Mouse (Mus musculus) neural tube, embryonic 12.5 days (tissue): Measurements from ENCODE around the gene Tmcc1. TPM values are rescaled to one million over a fixed set of nuclear protein-coding genes. Genes with fewer than 3 reads are reported as not detected.
"Not testable (repeated sequence)": the region's sequence is repeated elsewhere in the genome, so short reads cannot be mapped to it uniquely, and the experiment has no call there.

Source experiments
- ATAC-seq: fragments of 200-750 bp; cut with Nextera tagmentation; 2 replicates; pipeline ENCODE4 v1.8.0; 2017; ENCODE audit warnings: low read depth, mild to moderate bottlenecking, moderate TSS enrichment, moderate library complexity; ENCODE audit not compliant: low FRiP score
- H3K27ac ChIP-seq: fragments of 300-500 bp; sonication (generic); 2 replicates; pipeline ENCODE4 v1.5.1; 2016
- H3K27me3 ChIP-seq: fragments of 300-500 bp; sonication (generic); replicated peaks from 2 replicates; pipeline ENCODE4 v1.6.1; 2016; ENCODE audit warnings: mild to moderate bottlenecking
- H3K36me3 ChIP-seq: fragments of 300-500 bp; sonication (generic); 2 replicates; pipeline ENCODE4 v1.6.1; 2016; ENCODE audit warnings: mild to moderate bottlenecking
- H3K4me1 ChIP-seq: fragments of 300-500 bp; sonication (generic); 2 replicates; pipeline ENCODE4 v1.6.1; 2016
- H3K4me2 ChIP-seq: fragments of 300-500 bp; sonication (generic); replicated peaks from 2 replicates; pipeline ENCODE4 v1.6.1; 2016; ENCODE audit warnings: mild to moderate bottlenecking
- H3K4me3 ChIP-seq: fragments of 300-500 bp; sonication (generic); 2 replicates; pipeline ENCODE4 v1.5.1; 2016
- H3K9ac ChIP-seq: fragments of 300-500 bp; sonication (generic); 2 replicates; pipeline ENCODE4 v1.6.1; 2016; ENCODE audit warnings: mild to moderate bottlenecking
- H3K9me3 ChIP-seq: fragments of 300-500 bp; sonication (generic); 2 replicates; pipeline ENCODE4 v1.6.1; 2016; ENCODE audit warnings: mild to moderate bottlenecking
- WGBS: fragments of 180-500 bp; shearing (Covaris S2); methylation state at CpG from one replicate; pipeline ENCODE4 v1.1.7; 2016; 5-methylcytosine and 5-hydroxymethylcytosine counted together
- polyA plus RNA-seq: library from polyadenylated mRNA; unstranded; fragments of >200 nt; fragmentation: Nextera tagmentation; extraction: Ambion mirVana; gene quantifications from 2 replicates; pipeline ENCODE4 v1.2.1, GENCODE M21; 2016

Tmcc1 gene
- polyA plus RNA-seq, 1 experiment from 2014 or later = 27.1 TPM

- WGBS = 94% methylated on average over 3 of the region's 3 CpGs
- no peaks in the 10 kb centered on the region for H3K36me3 ChIP-seq
- H3K27me3 ChIP-seq = no peaks in the 10 kb centered on the region
- H3K4me2 ChIP-seq = no peak overlapping the region
- H3K4me1 ChIP-seq = peaks cover 11% of the 10 kb centered on the region
- no peak overlapping the region for H3K27ac ChIP-seq
- no peak for ATAC-seq
- no peaks in the 10 kb centered on the region for H3K9me3 ChIP-seq
- H3K4me3 ChIP-seq = no peak overlapping the region
- H3K9ac ChIP-seq = no peak overlapping the region
These were observed 122.7 kb downstream of the Tmcc1 start for GRCm38 (mm10) chr6:116070558-116070957.

GRCm38 (mm10) chr6:116063516-116063915 lies 129.8 kb downstream of the Tmcc1 start:
- 85% methylated on average over 1 of the region's 1 CpGs for WGBS
- 0 out of 2 replicates have a peak, but pooled peaks cover 3% of the 10 kb centered on the region for H3K4me1 ChIP-seq
- no peaks in the 10 kb centered on the region for H3K9me3 ChIP-seq
- H3K27ac ChIP-seq = no peak overlapping the region
- H3K27me3 ChIP-seq = no peaks in the 10 kb centered on the region
- H3K4me3 ChIP-seq = no peak overlapping the region
- no peak overlapping the region for H3K4me2 ChIP-seq
- H3K9ac ChIP-seq = no peak overlapping the region
- no peaks in the 10 kb centered on the region for H3K36me3 ChIP-seq
- no peak for ATAC-seq

GRCm38 (mm10) chr6:116059542-116059941 lies 133.7 kb downstream of the Tmcc1 start:
- H3K27me3 ChIP-seq, H3K36me3 ChIP-seq, H3K9ac ChIP-seq, H3K4me2 ChIP-seq, H3K27ac ChIP-seq, H3K9me3 ChIP-seq, H3K4me3 ChIP-seq, ATAC-seq: not testable (repeated sequence)
- H3K4me1 ChIP-seq = peaks cover 15% of the 10 kb centered on the region

GRCm38 (mm10) chr6:116058541-116059300 lies 134.6 kb downstream of the Tmcc1 start:
- no peak for ATAC-seq
- 75% methylated on average over 3 of the region's 3 CpGs for WGBS
- no peak overlapping the region for H3K27ac ChIP-seq

GRCm38 (mm10) chr6:116056676-116057264 lies 136.5 kb downstream of the Tmcc1 start:
- H3K4me1 ChIP-seq = peaks cover 15% of the 10 kb centered on the region
- no peaks in the 10 kb centered on the region for H3K27me3 ChIP-seq
- ATAC-seq = peak; percentile 83
- no peak overlapping the region for H3K9ac ChIP-seq
- WGBS = 9% methylated on average over 13 of the region's 13 CpGs
- H3K36me3 ChIP-seq = no peaks in the 10 kb centered on the region
- H3K9me3 ChIP-seq = no peaks in the 10 kb centered on the region
- no peak overlapping the region; the same call in 1 of the 2 replicates for H3K27ac ChIP-seq
- peak overlapping the region; percentile 50 for H3K4me2 ChIP-seq
- H3K4me3 ChIP-seq = no peak overlapping the region

More at GRCm38 (mm10) chr6:116058541-116059300, 134.6 kb downstream of the Tmcc1 start:
- H3K36me3 ChIP-seq = no peaks in the 10 kb centered on the region
- H3K9me3 ChIP-seq = no peaks in the 10 kb centered on the region
- no peak overlapping the region for H3K9ac ChIP-seq
- H3K4me1 ChIP-seq = peaks cover 15% of the 10 kb centered on the region
- no peak overlapping the region for H3K4me2 ChIP-seq
- H3K27me3 ChIP-seq = no peaks in the 10 kb centered on the region
- no peak overlapping the region for H3K4me3 ChIP-seq

GRCm38 (mm10) chr6:116055766-116056165 lies 137.5 kb downstream of the Tmcc1 start:
- H3K27ac ChIP-seq = no peak overlapping the region
- H3K4me1 ChIP-seq = peaks cover 15% of the 10 kb centered on the region
- no peak overlapping the region for H3K9ac ChIP-seq
- H3K4me3 ChIP-seq = no peak overlapping the region
- no peaks in the 10 kb centered on the region for H3K9me3 ChIP-seq
- H3K36me3 ChIP-seq = no peaks in the 10 kb centered on the region
- no peaks in the 10 kb centered on the region for H3K27me3 ChIP-seq
- H3K4me2 ChIP-seq = no peak overlapping the region
- ATAC-seq = no peak
- 92% methylated on average over 2 of the region's 2 CpGs for WGBS

GRCm38 (mm10) chr6:116055001-116055471 lies 138.2 kb downstream of the Tmcc1 start:
- WGBS = 91% methylated on average over 1 of the region's 1 CpGs
- no peak for ATAC-seq
- Histone ChIP-seq H3K9ac (no peak overlapping the region), H3K4me3 (no peak overlapping the region), H3K9me3 (no peaks in the 10 kb centered on the region), H3K4me2 (no peak overlapping the region), H3K4me1 (peaks cover 15% of the 10 kb centered on the region), H3K27me3 (no peaks in the 10 kb centered on the region), H3K27ac (no peak overlapping the region), H3K36me3 (no peaks in the 10 kb centered on the region)

GRCm38 (mm10) chr6:116047896-116048295 lies 145.4 kb downstream of the Tmcc1 start:
- no peak overlapping the region for H3K4me2 ChIP-seq
- WGBS = 53% methylated on average over 1 of the region's 1 CpGs
- no peak overlapping the region for H3K9ac ChIP-seq
- H3K27me3 ChIP-seq = no peaks in the 10 kb centered on the region
- ATAC-seq = no peak
- peaks cover 7% of the 10 kb centered on the region; the same call in 1 of the 2 replicates for H3K4me1 ChIP-seq
- H3K9me3 ChIP-seq = peaks cover under 1% of the 10 kb centered on the region; the same call in 1 of the 2 replicates
- no peak overlapping the region for H3K4me3 ChIP-seq
- no peak overlapping the region for H3K27ac ChIP-seq
- H3K36me3 ChIP-seq = peaks cover 7% of the 10 kb centered on the region; the same call in 1 of the 2 replicates

- peaks cover 7% of the 10 kb centered on the region; the same call in 1 of the 2 replicates for H3K4me1 ChIP-seq
- H3K36me3 ChIP-seq = peaks cover 8% of the 10 kb centered on the region; the same call in 1 of the 2 replicates
- no peak overlapping the region for H3K4me2 ChIP-seq
- no peak overlapping the region for H3K27ac ChIP-seq
- H3K4me3 ChIP-seq = no peak overlapping the region
- no peak for ATAC-seq
- peaks cover 3% of the 10 kb centered on the region; the same call in 1 of the 2 replicates for H3K9me3 ChIP-seq
- H3K27me3 ChIP-seq = no peaks in the 10 kb centered on the region
- H3K9ac ChIP-seq = no peak overlapping the region
- WGBS = 82% methylated on average over 3 of the region's 3 CpGs
These were observed 145.9 kb downstream of the Tmcc1 start for GRCm38 (mm10) chr6:116047366-116047765.

GRCm38 (mm10) chr6:116044039-116044438 lies 149.2 kb downstream of the Tmcc1 start:
- H3K27me3 ChIP-seq = no peaks in the 10 kb centered on the region
- ATAC-seq = no peak
- H3K36me3 ChIP-seq = peaks cover 8% of the 10 kb centered on the region; the same call in 1 of the 2 replicates
- peaks cover 3% of the 10 kb centered on the region; the same call in 1 of the 2 replicates for H3K9me3 ChIP-seq
- H3K4me2 ChIP-seq = no peak overlapping the region
- 62% methylated on average over 2 of the region's 2 CpGs for WGBS
- no peak overlapping the region for H3K27ac ChIP-seq
- peaks cover 7% of the 10 kb centered on the region; the same call in 1 of the 2 replicates for H3K4me1 ChIP-seq
- no peak overlapping the region for H3K9ac ChIP-seq
- no peak overlapping the region for H3K4me3 ChIP-seq

GRCm38 (mm10) chr6:116038222-116038621 lies 155.1 kb downstream of the Tmcc1 start:
- Histone ChIP-seq H3K36me3 (peaks cover 4% of the 10 kb centered on the region; the same call in 1 of the 2 replicates), H3K4me3 (no peak overlapping the region), H3K27ac (no peak overlapping the region), H3K9ac (no peak overlapping the region), H3K27me3 (no peaks in the 10 kb centered on the region), H3K4me1 (no peaks in the 10 kb centered on the region), H3K9me3 (peaks cover 3% of the 10 kb centered on the region; the same call in 1 of the 2 replicates), H3K4me2 (no peak overlapping the region)
- WGBS = 93% methylated on average over 2 of the region's 2 CpGs
- ATAC-seq = no peak

GRCm38 (mm10) chr6:116037281-116037831 lies 155.9 kb downstream of the Tmcc1 start:
- H3K4me3 ChIP-seq = no peak overlapping the region
- no peak overlapping the region for H3K9ac ChIP-seq
- H3K36me3 ChIP-seq = no peaks in the 10 kb centered on the region
- H3K27me3 ChIP-seq = no peaks in the 10 kb centered on the region
- no peaks in the 10 kb centered on the region for H3K9me3 ChIP-seq
- 88% methylated on average over 5 of the region's 5 CpGs for WGBS
- H3K4me2 ChIP-seq = no peak overlapping the region
- H3K27ac ChIP-seq = no peak overlapping the region
- no peak for ATAC-seq
- H3K4me1 ChIP-seq = no peaks in the 10 kb centered on the region
